Mouse (Mus musculus) cerebral cortex, adult 2 months (tissue): ENCODE measurements around the gene Atxn7l3b.

Source experiments
- WGBS: fragments of 180-500 bp; shearing (Covaris S2); methylation state at CpG from one replicate; pipeline ENCODE4 v1.1.7; 2018; 5-methylcytosine and 5-hydroxymethylcytosine counted together

The Atxn7l3b gene

GRCm38 (mm10) chr10:112928452-112929221 lies at the start of gene Atxn7l3b:
Gene Atxn7l3b (minus strand): TSS chr10:112929001.
- 1% methylated on average over 70 of the region's 70 CpGs for WGBS

DNA sequence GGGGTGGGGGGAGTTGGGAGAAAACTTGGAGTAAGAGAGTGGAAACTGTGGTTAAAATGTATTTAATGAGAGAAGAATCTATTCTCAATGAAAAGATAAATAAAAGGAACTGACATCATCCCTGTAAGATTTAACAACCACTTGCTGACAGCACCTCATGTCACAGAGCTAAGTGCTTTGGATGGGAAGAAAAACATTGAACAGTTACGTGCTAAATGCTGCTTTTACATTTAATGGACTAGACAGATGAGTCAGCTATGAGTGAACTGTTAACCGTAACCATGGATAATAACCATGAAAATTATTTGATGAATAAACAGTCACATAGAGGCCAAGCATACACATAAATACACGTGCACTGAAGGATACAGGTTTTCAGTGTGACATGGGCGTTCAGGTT lies 48.8 kb upstream of the Atxn7l3b start:
- WGBS, result 94% methylated on average over 4 of the region's 4 CpGs

DNA sequence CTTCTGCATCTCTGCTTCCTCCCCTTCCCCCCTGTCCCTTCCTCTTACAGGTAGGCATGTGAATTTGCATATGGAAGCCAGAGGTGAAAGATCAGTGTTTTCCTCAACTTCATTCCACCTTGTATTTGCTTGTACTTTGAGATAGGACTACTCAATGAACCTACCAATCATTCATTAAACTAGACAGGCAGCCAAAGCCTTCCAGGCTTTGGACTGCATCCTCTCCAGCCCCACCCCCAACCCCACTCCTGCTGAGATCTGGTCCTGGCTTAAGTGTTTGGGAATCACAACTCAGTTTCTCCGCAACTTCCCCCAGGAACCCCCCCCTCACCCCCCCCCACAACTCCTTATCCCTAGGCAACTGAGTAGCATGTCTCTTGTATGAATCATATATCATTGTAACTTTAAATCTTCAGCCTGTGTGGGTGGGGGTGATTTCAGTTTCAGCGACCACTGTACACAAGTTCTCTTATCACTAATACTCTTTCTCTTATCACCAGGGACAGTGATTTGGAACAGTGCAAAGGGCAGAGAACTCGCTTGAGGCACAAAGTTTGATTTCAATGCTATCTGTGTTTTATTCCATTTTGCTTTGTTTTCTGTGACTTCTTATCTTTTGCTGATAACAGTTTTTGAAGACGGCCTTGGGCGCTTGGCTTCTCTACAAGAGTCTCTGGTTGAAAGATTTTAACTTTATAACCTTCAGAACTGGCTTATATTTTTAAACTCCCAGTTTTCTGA lies 44.7 kb upstream of the Atxn7l3b start:
- WGBS, result 78% methylated on average over 5 of the region's 5 CpGs

DNA sequence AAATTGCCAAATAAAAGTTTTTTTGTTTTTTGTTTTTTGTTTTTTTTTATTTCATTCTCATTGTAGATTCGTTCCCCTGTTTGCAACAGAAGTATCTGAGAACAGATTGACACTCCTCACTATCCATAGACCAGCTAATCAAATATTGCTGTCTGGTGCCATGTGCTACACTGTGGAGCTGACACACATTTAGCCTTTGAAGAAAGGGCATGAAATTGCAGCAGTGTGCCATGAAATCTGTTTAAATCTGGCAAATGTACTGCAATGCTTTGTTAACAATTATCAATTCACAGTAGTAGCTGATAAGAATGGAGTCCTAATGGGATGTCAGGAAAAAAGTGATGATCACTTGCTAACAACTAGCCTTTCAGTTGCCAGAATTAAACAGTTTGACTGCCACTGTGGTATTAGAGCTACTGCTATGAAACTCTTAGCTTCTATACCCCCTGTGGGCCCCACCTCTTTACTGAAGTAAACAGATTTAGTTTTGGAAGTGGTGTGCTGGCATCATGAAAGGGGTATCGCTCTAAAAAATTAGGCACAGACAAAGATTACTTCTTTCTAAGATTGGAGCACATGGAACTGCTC lies 41.3 kb upstream of the Atxn7l3b start:
- 74% methylated on average over 2 of the region's 2 CpGs for WGBS

GRCm38 (mm10) chr10:112967578-112967977 lies 38.8 kb upstream of the Atxn7l3b start:
- WGBS, result 79% methylated on average over 2 of the region's 2 CpGs

DNA sequence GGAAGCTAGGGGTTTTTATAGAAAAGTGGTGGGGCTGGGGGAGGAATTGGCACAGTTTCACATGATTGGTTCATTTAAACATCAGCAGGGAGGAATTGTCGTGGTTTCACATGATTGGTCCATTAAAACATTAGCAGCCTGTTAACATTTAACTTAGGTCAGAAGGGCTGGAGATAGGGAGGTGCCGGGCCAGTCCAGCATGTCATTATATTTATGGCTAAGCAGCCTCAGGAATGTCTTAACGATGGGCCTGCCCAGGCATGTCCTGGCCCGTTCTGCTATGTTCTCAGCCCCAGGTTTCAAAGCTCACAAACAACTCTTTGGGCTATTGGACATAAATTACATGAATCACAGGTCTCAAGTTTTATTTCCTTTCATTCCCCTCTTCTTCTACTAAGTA lies 33.4 kb upstream of the Atxn7l3b start:
- 45% methylated on average over 4 of the region's 4 CpGs for WGBS

DNA sequence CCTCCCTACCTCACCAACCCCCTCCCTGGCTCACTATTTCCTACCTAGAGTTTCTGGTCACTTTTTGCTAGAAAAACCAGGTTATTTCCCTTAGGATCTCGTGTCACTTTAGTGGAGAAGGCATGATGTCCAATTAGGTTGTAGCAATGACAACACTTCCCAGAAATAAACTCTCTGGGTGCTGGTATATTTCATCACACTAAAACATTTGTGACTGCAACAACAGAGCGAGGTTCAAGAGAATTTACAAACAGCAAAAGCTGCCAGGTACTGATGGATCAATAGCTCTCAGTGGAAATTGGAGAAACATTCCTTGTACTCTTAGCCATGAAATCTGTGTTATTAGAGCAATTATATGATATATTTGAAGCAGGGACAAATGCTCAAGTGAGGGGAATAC lies 25.3 kb upstream of the Atxn7l3b start:
- WGBS, result 75% methylated on average over 2 of the region's 2 CpGs

DNA sequence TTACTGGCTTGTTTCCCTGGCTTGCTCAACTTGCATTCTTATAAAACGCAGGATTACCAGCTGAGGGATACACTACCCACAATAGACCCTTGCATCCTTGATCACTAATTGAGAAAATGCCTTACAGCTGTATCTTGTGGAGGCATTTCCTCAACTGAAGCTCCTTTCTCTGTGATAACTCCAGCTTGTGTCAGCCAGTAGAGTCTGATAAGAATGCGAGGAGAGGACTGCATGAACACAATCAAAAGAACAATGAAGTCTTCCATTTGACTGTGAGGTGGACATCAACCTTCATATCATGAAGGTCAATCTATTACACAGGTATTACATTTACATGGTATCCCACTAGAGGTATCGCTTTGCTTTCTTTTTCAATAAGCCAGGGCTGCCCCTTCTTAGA lies 19.7 kb upstream of the Atxn7l3b start:
- 88% methylated on average over 3 of the region's 3 CpGs for WGBS

- WGBS, result 21% methylated on average over 9 of the region's 9 CpGs
These were observed 418 bp upstream of the Atxn7l3b start for GRCm38 (mm10) chr10:112929222-112929615.

DNA sequence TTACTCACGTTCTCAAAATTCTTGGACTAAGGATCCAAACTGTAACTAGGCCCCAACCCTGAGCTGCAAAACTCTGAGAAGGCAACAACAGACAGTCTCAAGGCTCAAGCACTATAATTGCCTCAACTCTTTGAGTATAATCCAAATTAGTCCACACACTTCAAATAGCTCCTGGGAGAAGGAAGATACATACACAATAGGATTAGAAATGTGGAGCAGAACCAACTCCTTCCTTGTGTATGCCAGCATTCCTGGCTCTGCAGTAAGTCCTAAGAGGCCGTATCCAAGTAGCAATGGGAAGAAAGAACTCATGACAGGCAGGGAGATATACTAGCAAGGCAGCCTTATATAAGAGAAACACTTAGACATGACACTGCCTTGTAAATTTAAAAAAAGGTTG lies 2.5 kb downstream of the Atxn7l3b start:
- 54% methylated on average over 2 of the region's 2 CpGs for WGBS

DNA sequence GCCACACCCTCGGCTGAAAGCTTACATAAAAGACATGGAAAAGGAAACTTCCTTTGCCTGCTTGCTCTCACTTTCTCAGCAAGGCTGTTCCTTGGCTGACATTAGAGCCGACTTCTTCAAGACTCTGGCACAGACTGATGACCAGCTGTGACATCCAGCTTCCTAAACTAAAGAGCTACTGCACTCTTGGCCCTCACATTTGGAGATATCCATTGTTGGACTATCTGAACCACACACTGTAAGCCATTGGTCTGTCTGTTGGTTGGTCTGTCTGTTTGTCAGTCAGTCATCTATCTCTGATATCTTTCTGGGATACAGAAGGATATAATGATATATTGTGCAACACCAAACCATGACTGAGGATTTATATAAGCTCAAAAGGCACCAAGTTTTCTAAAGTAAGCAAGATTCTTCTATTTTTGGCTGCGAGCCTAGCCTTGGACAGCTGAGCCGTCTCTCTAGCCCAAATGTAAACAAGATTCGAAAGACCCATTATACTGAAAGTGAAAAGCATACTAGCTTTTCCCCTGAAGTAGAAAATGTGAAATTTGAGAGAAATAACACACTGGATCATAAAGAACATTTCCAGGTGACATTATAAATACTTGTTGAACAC lies 12.1 kb downstream of the Atxn7l3b start:
- 43% methylated on average over 5 of the region's 5 CpGs for WGBS

GRCm38 (mm10) chr10:112900243-112900642 lies 28.6 kb downstream of the Atxn7l3b start:
- 58% methylated on average over 7 of the region's 7 CpGs for WGBS

GRCm38 (mm10) chr10:112899796-112900195 lies 29.0 kb downstream of the Atxn7l3b start:
- WGBS, result 72% methylated on average over 3 of the region's 3 CpGs

- 52% methylated on average over 4 of the region's 4 CpGs for WGBS
These were observed 32.2 kb downstream of the Atxn7l3b start for GRCm38 (mm10) chr10:112896636-112897035.

- 87% methylated on average over 10 of the region's 10 CpGs for WGBS
These were observed 35.1 kb downstream of the Atxn7l3b start for GRCm38 (mm10) chr10:112893622-112894252.

GRCm38 (mm10) chr10:112884064-112884463 lies 44.7 kb downstream of the Atxn7l3b start:
- 86% methylated on average over 9 of the region's 9 CpGs for WGBS

- WGBS, result 68% methylated on average over 3 of the region's 3 CpGs
These were observed 45.2 kb downstream of the Atxn7l3b start for GRCm38 (mm10) chr10:112883688-112884004.

- 51% methylated on average over 6 of the region's 6 CpGs for WGBS
These were observed 45.8 kb downstream of the Atxn7l3b start for GRCm38 (mm10) chr10:112882789-112883687.

- WGBS, result 96% methylated on average over 3 of the region's 3 CpGs
These were observed 46.7 kb downstream of the Atxn7l3b start for GRCm38 (mm10) chr10:112882149-112882548.

DNA sequence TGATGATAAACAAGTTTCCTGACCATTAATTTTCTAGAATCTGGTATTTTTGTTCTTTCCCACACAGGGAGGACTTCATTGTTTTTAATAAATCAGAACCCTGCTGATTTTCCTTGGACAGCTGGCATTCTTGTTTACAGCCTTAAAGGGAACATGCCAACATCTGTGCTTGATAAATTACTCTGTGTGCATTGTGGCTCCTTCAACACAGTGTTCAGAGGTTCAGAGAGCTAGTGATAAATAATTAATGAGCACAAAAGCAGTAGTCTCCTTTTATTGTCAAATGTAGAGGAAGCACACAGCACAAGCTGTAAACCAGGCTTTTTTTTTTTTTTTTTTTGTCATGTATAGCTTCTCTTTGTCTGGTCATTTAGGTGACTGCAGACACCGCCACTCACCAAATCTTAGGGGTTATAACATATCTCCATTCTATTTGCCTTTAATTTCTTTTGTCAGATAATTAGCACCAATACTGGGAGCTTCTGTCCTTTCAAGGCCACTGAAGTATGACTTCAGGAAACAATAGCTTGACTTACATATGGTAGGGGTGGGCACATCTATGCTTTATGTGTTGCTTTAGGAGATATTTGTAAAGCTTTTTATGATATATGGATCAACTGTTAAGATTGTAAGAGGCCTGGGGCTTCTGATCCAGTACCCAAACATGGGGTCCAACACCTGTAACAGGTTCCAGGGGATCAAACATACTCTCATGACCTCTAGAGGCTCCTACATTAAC lies 52.0 kb downstream of the Atxn7l3b start:
- 71% methylated on average over 1 of the region's 1 CpGs for WGBS
